Mouse (Mus musculus) lung, postnatal 36 days (tissue): ENCODE measurements around the gene Tcam1.
"Not testable (repeated sequence)": the region's sequence is repeated elsewhere in the genome, so short reads cannot be mapped to it uniquely, and the experiment has no call there.

Source experiments
- DNase-seq: peaks from one replicate; pipeline ENCODE4 v3.0.0; 2022; ENCODE audit warnings: mixed read lengths

The Tcam1 gene

DNA sequence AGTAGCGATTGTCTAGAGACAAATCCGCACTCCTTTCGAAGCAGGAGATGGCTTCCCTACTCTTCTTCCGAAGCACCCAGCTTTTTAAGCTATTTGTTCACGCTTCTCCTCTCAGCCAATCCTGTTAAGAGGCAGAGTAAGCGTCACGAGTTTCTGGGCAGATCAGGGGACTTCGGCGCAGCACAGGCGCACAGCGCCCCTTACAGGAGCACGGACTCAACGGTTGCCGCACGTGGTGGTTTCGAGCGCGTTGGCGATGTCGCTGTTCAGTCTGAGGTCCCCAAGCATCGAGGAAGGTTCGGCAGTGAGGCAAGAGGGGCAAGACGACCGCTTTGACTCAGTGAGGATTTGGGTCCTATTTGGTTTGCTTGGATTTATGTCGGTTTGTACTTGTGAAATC is at the start of gene Tcam1:
Gene Tcam1 (plus strand): TSS at position 219 of the 400 bp plus-strand sequence.
- DNase-seq, result peak; percentile 97

DNA sequence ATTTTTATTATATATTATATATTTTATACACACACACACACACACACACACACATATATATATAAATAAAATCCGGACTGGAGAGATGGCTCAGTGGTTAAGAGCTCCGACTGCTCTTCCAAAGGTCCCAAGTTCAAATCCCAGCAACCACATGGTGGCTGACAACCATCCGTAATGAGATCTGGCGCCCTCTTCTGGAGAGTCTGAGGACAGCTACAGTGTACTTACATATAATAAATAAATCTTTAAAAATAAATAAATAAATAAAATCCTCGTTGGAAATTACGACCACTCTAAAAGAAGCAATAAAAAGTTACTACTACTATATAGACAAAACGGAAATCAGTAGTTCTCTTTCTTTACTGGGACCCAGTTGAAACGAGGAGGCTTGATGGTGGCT is 42.5 kb upstream of the Tcam1 start:
- DNase-seq, result not testable (repeated sequence)

- DNase-seq, result no peak
Observed at GRCm38 (mm10) chr11:106246834-106247233, 29.6 kb upstream of the Tcam1 start.

DNA sequence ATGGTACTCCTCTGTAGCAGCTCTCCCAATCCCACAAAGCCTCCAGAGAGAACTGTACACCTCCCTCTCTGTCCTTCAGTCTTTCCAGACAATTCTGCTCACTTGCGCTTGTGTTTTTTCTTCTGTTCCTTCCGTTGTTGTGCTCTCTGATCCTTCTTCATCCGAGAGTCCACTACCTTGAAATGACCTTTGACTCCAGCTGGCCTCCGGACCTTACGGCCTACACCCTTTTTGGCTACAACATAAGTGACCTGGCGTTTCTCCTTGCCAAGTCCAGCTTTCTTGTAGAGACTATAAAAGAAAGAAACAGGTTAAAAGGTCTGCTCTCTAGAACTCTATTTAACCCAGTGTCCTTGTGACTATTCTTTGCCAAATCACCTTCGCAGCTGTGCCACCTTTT is 27.1 kb upstream of the Tcam1 start:
- DNase-seq, result no peak

- DNase-seq, result no peak
Observed at GRCm38 (mm10) chr11:106254767-106255166, 21.7 kb upstream of the Tcam1 start.

- no peak for DNase-seq
Observed at GRCm38 (mm10) chr11:106255174-106255573, 21.3 kb upstream of the Tcam1 start.

DNA sequence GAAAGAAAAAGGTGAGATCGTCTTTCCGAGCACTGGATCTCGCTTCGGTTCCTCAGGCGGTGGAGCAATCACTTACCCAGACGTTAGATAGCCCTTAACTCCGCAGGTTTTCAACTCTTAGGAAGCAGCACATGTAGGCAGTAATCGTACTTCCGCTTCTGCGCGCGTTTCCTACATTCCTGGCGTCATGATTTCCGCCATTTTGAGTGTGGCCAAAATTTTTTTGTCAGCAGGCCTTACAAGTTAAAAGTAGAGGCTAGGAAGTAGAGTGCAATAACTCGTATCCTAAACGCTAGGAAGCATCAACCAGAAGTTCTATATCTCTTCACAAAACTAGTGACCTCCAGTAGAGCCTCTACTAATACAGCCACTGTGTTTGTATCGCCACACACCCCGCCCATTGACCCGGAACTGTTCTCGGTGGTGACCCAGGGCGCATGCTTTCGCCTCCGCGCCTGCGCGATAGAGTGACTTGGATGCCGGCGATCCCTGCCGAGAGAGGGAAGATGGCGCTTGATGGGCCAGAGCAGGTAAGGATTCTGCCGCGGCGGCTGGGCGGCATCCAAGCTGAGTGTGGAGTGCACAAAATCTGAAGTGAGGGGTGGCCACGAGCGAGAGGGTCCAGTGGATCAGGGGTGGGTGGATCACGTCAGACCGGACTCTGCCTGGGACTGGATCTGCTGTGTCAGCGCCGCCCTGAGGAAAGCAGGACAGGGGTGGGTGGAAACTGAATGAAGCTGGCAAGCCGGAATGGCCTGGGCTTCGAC is 20.6 kb upstream of the Tcam1 start, which contains the start of the genes Ftsj3 and Psmc5:
Gene Ftsj3 (minus strand): TSS at position 395 of the 767 bp plus-strand sequence.
Gene Psmc5 (plus strand): TSS at position 470 of the 767 bp plus-strand sequence.
- peak; percentile 99 for DNase-seq

DNA sequence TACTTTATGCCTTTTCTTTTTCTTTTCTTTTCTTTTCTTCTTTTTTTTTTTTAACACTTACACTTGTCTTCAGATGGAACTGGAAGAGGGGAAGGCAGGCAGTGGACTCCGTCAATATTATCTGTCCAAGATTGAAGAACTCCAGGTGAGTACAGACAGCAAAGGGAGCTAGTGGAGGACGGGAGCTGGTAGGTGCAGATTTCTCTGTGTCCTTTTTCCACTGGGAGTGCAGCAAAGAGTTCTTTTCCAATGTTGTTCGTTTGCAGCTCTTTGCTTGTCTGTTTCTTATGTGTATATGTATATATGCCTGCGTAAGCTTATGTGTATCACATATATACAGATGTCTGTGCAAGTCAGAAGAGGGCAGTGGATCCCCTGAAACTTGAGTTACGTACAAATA is 19.7 kb upstream of the Tcam1 start:
- DNase-seq, result peak; percentile 76

DNA sequence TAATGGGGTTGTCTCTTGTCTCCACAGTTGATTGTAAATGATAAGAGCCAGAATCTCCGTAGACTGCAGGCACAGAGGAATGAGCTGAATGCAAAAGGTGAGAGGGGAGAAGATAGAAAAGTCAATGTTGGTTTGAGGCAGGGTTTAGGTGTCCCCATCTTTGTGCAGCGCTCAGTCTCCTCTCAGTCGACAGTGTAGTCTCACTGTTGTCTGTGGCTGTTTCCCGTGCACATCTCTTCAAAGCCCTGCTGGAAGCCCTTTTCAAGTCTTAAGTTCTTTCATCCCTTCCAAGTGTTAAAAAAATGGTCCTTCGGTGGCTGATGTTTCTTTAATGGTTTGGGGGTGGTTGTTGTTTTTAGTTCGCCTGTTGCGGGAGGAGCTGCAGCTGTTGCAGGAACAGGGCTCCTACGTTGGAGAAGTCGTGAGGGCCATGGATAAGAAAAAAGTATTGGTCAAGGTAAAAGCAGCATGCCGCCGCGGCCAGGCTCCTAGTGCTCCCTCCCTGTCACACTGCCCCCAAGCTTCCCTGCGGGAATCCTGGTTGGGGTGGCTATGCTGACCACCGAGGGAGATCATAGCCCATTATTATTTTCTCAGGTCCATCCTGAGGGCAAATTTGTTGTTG is 15.5 kb upstream of the Tcam1 start:
- DNase-seq, result no peak

DNA sequence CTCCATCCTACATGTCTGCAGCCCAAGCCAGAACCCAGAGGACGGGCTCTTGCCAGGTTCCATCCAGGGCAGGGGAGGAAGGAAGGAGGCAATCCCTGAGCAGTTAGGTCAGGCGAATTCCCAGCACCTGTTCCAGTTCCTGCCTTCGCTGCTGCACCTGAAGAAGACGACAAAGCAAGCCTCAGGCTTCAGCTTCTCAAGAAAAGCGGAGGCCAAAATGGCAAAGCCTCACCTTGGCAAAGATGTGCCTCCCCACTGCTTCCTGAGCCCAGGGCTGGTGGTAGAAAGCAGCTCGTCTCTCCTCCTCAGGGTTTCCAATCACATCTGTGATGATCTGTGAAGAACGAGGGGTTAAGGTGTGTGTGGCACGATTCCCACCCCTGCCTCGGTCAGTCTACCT is 12.5 kb upstream of the Tcam1 start:
- DNase-seq, result no peak

- no peak for DNase-seq
Observed at GRCm38 (mm10) chr11:106264988-106265387, 11.5 kb upstream of the Tcam1 start.

GRCm38 (mm10) chr11:106265570-106265969 is 10.9 kb upstream of the Tcam1 start:
- no peak for DNase-seq

DNA sequence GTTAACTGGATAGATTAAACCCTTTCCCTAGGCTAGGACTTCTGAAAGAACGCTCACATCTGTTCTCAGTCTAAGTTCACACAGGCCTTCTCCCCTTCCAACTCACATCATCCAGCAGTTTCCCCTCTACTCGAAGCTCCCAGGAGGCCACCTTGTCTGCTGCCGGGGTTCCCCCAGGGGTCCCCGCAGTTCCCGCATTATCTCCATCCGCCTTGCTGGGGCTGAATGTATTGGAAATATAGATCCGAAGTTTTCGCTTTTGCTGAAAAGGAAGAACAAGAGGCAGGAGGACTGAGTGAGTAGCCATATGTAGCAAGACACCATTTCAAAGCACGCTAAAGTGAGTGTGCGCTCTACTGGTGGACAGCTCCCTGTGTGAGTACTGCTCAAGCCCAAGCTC is 10.0 kb upstream of the Tcam1 start:
- no peak for DNase-seq

- DNase-seq, result peak; percentile 86
Observed at GRCm38 (mm10) chr11:106267311-106267852, 9.1 kb upstream of the Tcam1 start.

GRCm38 (mm10) chr11:106267871-106268270 is 8.6 kb upstream of the Tcam1 start:
- no peak for DNase-seq

GRCm38 (mm10) chr11:106268326-106269059 is 8.0 kb upstream of the Tcam1 start:
- DNase-seq, result peak; percentile 91

DNA sequence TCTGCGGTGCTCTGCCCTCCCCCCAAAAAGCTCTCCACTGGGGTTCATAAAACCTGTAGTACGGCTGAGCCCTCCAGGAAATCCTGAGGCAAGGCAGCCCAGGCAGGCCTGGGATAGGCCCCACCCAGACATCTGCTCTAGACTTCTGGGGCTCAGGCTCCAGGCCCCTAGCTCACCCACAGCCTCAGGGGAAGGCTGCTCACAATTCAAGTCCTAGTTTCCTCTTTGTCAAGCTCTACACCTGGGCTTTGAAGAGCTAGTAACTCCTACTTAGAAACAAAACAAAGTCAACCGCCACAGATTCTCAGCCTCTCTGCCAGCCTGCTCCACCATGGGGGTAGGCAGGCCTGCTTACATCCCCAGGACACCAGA is 7.4 kb upstream of the Tcam1 start:
- peak; percentile 40 for DNase-seq

DNA sequence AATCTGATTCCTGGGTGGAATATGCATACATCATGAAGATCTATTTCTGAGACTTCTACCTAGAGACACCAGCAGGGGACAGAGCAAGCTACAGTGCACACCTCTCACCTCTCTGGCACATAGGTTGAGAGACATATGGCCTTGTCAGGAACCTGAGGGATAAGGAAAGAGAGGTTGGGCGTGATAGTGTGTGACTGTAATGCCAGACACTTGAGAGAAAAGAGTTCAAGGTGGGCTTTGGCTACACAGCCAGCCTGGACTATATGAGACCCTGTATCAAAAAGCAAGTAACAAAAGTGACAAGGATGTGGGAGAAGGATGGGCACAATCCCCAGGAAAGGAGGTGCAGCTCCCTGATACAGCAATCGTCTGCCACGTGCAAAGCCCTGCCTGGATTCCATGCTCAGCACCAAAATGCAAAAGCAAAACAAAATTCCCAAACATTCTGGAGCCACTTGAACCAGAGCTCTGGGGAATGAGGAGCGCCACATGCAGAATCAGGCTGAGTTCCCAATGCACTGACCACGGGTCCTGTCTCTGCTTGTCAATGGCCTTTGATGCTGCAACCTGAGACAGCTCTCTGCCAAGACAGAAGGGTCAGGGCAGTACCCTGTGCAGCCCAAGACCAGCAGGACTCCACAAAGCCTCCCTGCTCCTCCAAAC is 5.2 kb upstream of the Tcam1 start:
- DNase-seq, result no peak

DNA sequence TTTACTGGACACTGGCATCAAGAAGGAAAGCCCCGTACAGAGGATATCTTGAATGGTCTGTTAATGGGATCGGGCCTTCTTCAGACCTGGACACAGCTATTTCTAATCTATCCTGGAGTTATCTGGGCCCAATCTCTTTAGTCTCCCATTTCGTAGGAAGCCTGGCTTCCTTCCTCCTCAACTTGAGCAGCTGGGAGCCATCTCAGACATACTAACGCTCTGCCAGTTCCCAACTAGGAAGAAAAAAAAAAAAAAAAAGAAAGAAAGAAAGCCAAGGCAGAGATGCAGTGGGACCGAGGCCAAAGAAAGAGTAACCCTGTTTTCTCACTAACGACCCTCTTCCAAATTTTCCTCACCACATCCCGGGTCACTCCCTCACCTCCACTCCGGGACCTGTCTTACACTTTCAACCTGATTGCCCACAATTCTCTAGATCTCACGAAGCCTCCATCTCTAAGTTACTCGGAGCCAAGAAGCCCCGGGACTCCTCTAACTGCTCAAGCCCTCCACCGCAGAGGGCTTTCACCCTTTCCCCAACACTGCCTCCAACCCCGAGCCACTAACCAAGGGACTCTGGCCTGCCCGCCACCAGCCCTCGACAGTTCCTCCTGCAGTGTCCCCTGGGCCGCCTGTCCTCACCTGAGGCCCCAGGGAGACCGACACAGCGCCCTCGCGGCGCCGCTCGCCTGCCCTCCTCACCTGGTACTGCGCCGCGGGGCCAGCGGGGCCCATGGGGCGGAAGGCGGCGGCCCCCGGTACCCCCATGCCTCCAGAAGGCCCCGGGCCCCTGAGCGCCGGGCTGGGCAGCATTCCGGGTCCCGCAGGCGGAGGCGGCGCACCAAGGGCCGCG is 4.5 kb upstream of the Tcam1 start:
- peak; percentile 48 for DNase-seq

- peak; percentile 100 for DNase-seq
Observed at GRCm38 (mm10) chr11:106272644-106273310, 3.7 kb upstream of the Tcam1 start, which contains the start of gene Smarcd2. TSS of gene Smarcd2 (minus strand) at chr11:106272972.

- DNase-seq, result no peak
Observed at GRCm38 (mm10) chr11:106273311-106273684, 3.2 kb upstream of the Tcam1 start.
